Mouse (Mus musculus): Measurements from ENCODE around the gene Izumo2. TPM values are rescaled to one million over a fixed set of nuclear protein-coding genes. Genes with fewer than 3 reads are reported as not detected.

Gene Izumo2
- total RNA-seq, 1 experiment, result 0.40 TPM

DNA sequence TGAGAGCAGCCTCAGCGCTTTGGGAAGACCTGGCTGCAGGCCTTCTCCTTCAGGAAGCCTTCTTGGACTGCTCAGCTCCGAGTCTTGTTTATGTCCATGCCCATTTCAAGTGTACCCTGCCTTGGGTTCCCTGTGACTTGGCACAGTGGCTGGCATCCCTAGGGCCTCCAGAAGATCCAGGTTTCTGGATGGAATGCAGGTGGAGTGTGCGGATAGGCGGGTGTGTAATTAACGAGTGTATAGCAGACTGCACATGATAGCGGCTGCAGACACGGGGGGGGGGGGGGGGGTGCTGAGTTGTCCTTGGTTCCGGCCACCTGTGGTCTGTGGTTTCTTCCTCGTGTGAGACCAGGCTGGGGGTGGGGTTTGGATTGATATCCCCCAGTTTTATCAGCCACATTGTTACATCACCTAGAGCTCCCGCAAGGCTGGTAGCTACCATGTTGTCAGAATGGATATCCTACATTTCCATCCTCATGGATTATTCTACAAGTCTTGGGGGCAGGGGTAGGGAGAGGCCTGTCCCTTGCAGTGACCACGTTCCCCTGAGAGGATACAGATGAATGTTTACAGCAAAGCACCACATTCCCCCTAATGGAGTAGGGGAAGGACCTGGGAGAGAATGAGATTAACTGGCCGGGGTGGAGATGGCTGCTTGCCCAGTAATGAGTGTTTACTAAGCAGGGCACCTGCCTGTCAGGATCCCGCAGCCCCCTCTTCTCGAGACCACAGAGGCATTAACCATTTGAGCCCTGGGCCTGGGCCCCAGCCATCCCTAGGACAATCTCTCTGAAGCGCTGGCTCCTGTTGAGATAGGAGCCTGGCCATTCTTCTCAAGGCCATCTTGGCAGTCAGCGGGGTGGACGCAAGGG lies 22.8 kb upstream of the Izumo2 start:
- DNase-seq (ENCODE audit: low read depth, low spot score), result no peak
- Histone ChIP-seq H3K4me3 (ENCODE audit: insufficient read depth in 1 of 2, low read depth in 1 of 2, low read length in 2 of 2, poor library complexity in 1 of 2, severe bottlenecking in 1 of 2) (no peak overlapping the region), H3K27ac (ENCODE audit: insufficient read depth, low read depth, low read length, poor library complexity, severe bottlenecking) (no peak overlapping the region), H3K36me3 (ENCODE audit: control insufficient read depth, insufficient read depth, low read length, poor library complexity, severe bottlenecking) (no peaks in the 10 kb centered on the region), H3K4me1 (ENCODE audit: control insufficient read depth in 2 of 2, insufficient read depth in 2 of 2, low read length in 2 of 2, poor library complexity in 1 of 2) (peaks cover 0 to 7% of the 10 kb centered on the region in 2 experiments; a peak in 1 of 4 replicates), H3K9me3 (ENCODE audit: control insufficient read depth, insufficient read depth, low read depth, low read length) (no peaks in the 10 kb centered on the region), H3K9ac (ENCODE audit: insufficient read depth, low read depth, low read length, poor library complexity, severe bottlenecking) (no peak overlapping the region)
- in situ Hi-C loops (cut with MboI; ENCODE audit: low sequenced_read_pairs in 2 of 2, unreplicated experiment in 2 of 2), result no loop called here
- no peak for TF ChIP-seq ZC3H11A (IDR thresholded peaks at IDR 0.05; ENCODE audit: borderline replicate concordance, low read depth, low read length)
- TF ChIP-seq CHD2 (IDR thresholded peaks at IDR 0.05; ENCODE audit: low read depth, low read length), result no peak
- TF ChIP-seq HCFC1 (IDR thresholded peaks at IDR 0.05; ENCODE audit: borderline replicate concordance, insufficient read depth, low read length), result no peak
- no peak for TF ChIP-seq MAFK (IDR thresholded peaks at IDR 0.05; ENCODE audit: insufficient read depth, low read depth, low read length)
- TF ChIP-seq ZNF384 (IDR thresholded peaks at IDR 0.05; ENCODE audit: low read depth, low read length), result no peak

DNA sequence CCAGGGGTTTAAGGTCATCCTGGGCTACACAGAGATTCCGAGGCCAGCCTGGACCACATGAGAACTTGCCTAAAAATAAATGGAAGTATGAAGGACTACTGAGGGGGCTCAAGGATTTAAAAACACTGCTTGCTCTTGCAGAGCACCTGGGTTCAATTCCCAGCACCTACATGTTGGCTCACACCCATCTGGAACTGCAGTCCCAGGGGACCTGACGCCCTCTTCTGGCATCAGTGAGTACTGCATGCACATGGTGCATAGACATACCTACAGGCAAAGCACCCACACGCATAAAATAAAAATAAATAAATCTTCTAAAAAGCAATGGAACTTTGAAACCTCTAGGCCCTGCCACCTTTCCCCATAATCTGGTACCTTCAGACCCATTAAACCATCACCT lies 19.7 kb upstream of the Izumo2 start:
- Histone ChIP-seq H3K4me3 (ENCODE audit: insufficient read depth in 1 of 2, low read depth in 1 of 2, low read length in 2 of 2, poor library complexity in 1 of 2, severe bottlenecking in 1 of 2) (no peak overlapping the region), H3K9ac (ENCODE audit: insufficient read depth, low read depth, low read length, poor library complexity, severe bottlenecking) (no peak overlapping the region), H3K27ac (ENCODE audit: insufficient read depth, low read depth, low read length, poor library complexity, severe bottlenecking) (no peak overlapping the region), H3K36me3 (ENCODE audit: control insufficient read depth, insufficient read depth, low read length, poor library complexity, severe bottlenecking) (no peaks in the 10 kb centered on the region), H3K4me1 (ENCODE audit: control insufficient read depth in 2 of 2, insufficient read depth in 2 of 2, low read length in 2 of 2, poor library complexity in 1 of 2) (peaks cover 2 to 18% of the 10 kb centered on the region in 2 experiments; a peak in 1 of 4 replicates), H3K9me3 (ENCODE audit: control insufficient read depth, insufficient read depth, low read depth, low read length) (no peaks in the 10 kb centered on the region)
- TF ChIP-seq ZNF384 (IDR thresholded peaks at IDR 0.05; ENCODE audit: low read depth, low read length), result no peak
- TF ChIP-seq HCFC1 (IDR thresholded peaks at IDR 0.05; ENCODE audit: borderline replicate concordance, insufficient read depth, low read length), result no peak
- no peak for TF ChIP-seq MAFK (IDR thresholded peaks at IDR 0.05; ENCODE audit: insufficient read depth, low read depth, low read length)
- no peak for TF ChIP-seq ZC3H11A (IDR thresholded peaks at IDR 0.05; ENCODE audit: borderline replicate concordance, low read depth, low read length)
- no peak for TF ChIP-seq CHD2 (IDR thresholded peaks at IDR 0.05; ENCODE audit: low read depth, low read length)
- no peak for DNase-seq (ENCODE audit: low read depth, low spot score)
- in situ Hi-C loops (cut with MboI; ENCODE audit: low sequenced_read_pairs in 2 of 2, unreplicated experiment in 2 of 2), result no loop called here

DNA sequence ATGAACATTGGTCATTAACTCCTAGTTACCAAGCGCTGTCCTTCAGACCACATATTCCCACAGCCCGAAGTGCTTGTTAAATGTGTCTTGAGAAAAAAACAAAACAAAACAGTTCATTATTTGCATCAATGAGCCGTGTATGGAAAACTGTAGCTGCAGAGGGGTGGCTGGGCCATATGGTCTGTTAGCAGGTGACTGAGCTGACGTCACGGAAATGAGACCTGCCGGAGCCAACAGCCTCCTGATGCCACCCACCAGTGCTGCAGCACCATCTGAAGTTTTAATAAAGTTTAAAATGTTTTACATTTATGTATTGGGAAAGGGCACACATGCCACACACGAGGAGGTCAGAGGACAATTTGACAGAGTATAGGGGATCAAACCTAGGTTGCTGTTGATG lies 19.2 kb upstream of the Izumo2 start:
- H3K9me3 ChIP-seq (ENCODE audit: control insufficient read depth, insufficient read depth, low read depth, low read length), result no peaks in the 10 kb centered on the region
- DNase-seq (ENCODE audit: low read depth, low spot score), result no peak
- H3K36me3 ChIP-seq (ENCODE audit: control insufficient read depth, insufficient read depth, low read length, poor library complexity, severe bottlenecking), result no peaks in the 10 kb centered on the region
- no peak overlapping the region for H3K9ac ChIP-seq (ENCODE audit: insufficient read depth, low read depth, low read length, poor library complexity, severe bottlenecking)
- in situ Hi-C loops (cut with MboI; ENCODE audit: low sequenced_read_pairs in 2 of 2, unreplicated experiment in 2 of 2), result no loop called here
- no peak overlapping the region for H3K4me3 ChIP-seq (ENCODE audit: insufficient read depth in 1 of 2, low read depth in 1 of 2, low read length in 2 of 2, poor library complexity in 1 of 2, severe bottlenecking in 1 of 2)
- TF ChIP-seq HCFC1 (IDR thresholded peaks at IDR 0.05; ENCODE audit: borderline replicate concordance, insufficient read depth, low read length) (no peak), ZNF384 (IDR thresholded peaks at IDR 0.05; ENCODE audit: low read depth, low read length) (no peak), CHD2 (IDR thresholded peaks at IDR 0.05; ENCODE audit: low read depth, low read length) (no peak), ZC3H11A (IDR thresholded peaks at IDR 0.05; ENCODE audit: borderline replicate concordance, low read depth, low read length) (no peak), MAFK (IDR thresholded peaks at IDR 0.05; ENCODE audit: insufficient read depth, low read depth, low read length) (no peak)
- H3K27ac ChIP-seq (ENCODE audit: insufficient read depth, low read depth, low read length, poor library complexity, severe bottlenecking), result no peak overlapping the region
- peaks cover 2 to 21% of the 10 kb centered on the region in 2 experiments; a peak in 1 of 4 replicates for H3K4me1 ChIP-seq (ENCODE audit: control insufficient read depth in 2 of 2, insufficient read depth in 2 of 2, low read length in 2 of 2, poor library complexity in 1 of 2)

DNA sequence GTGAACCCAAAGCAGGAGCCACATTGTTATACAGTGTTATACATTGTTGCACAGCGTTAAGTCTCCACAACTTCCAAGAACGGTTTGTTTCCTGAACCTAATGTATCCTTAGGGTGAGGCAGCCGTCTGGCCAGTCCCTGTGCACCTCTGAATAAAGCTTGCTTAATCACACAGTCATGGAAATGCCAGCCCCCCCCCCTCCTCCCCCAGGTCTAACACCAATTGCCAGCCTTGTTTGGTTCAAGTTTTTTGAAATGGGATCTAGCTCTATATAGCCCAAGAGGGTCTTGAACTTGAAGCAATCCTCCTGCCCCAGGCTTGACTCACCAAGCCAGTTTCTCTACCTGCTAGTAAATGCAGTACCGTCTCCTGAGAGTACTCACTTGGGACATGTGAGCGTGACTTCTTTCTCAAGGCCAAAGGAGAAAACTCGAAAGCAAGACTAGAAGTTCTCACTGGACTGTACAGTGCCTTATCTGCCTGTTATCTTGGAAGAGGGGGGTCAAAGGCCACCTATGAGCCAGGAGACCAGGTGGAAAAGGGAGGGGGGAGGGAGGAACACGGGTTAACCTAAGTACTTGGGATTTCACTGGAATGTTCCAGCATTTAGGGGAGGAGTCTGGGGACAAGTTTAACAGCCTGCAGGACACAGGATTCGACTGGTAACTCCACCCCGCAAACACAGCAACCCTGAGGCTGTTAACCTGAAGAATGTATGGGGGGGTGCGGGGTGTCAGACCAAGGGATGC lies 14.9 kb upstream of the Izumo2 start:
- DNase-seq (ENCODE audit: low read depth, low spot score), result no peak
- Histone ChIP-seq H3K9me3 (ENCODE audit: control insufficient read depth, insufficient read depth, low read depth, low read length) (no peaks in the 10 kb centered on the region), H3K27ac (ENCODE audit: insufficient read depth, low read depth, low read length, poor library complexity, severe bottlenecking) (no peak overlapping the region), H3K36me3 (ENCODE audit: control insufficient read depth, insufficient read depth, low read length, poor library complexity, severe bottlenecking) (no peaks in the 10 kb centered on the region), H3K9ac (ENCODE audit: insufficient read depth, low read depth, low read length, poor library complexity, severe bottlenecking) (no peak overlapping the region), H3K4me3 (ENCODE audit: insufficient read depth in 1 of 2, low read depth in 1 of 2, low read length in 2 of 2, poor library complexity in 1 of 2, severe bottlenecking in 1 of 2) (no peak overlapping the region), H3K4me1 (ENCODE audit: control insufficient read depth in 2 of 2, insufficient read depth in 2 of 2, low read length in 2 of 2, poor library complexity in 1 of 2) (peaks cover 4 to 24% of the 10 kb centered on the region in 2 experiments; a peak in 1 of 4 replicates)
- in situ Hi-C loops (cut with MboI; ENCODE audit: low sequenced_read_pairs in 2 of 2, unreplicated experiment in 2 of 2), result no loop called here
- TF ChIP-seq ZC3H11A (IDR thresholded peaks at IDR 0.05; ENCODE audit: borderline replicate concordance, low read depth, low read length) (no peak), MAFK (IDR thresholded peaks at IDR 0.05; ENCODE audit: insufficient read depth, low read depth, low read length) (no peak), CHD2 (IDR thresholded peaks at IDR 0.05; ENCODE audit: low read depth, low read length) (no peak), ZNF384 (IDR thresholded peaks at IDR 0.05; ENCODE audit: low read depth, low read length) (no peak), HCFC1 (IDR thresholded peaks at IDR 0.05; ENCODE audit: borderline replicate concordance, insufficient read depth, low read length) (no peak)

Data from ES-E14 (cell line).